27 mouse cellular contexts compared by ENCODE assay signal in the genomic region with DNA sequence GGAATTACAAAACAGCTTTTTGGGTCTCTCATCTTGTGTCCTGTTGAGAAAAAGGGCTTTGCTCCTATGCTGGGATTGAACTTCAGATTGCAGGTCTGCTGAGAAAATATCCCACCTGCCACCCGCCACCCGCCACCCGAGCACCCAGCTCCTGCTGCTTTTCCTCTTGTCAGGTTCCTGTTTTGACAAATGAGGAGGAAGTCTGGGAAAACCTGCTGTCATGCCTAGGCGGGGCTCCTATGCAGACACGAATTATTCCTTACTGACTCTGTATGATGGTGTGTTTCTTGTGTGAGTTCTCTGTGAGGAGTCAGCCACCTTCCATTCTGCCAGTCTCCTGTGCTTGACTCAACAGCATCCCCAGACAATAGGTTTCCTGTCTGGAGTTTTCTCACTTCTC. TPM values are rescaled to one million over a fixed set of nuclear protein-coding genes. Genes with fewer than 3 reads are reported as not detected.
A peak's percentile ranks its signal among the peaks of the same experiment; 100 is the strongest.
DNase-seq lines count a peak whose midpoint lies in the region; ATAC-seq and TF ChIP-seq lines count a peak whose summit lies in the region.
"Had no signal": no experiment of that assay in that cellular context is flagged by ENCODE, and none has a peak within 500 bp of the region (broad histone marks: within the 10 kb centered on the region; RNA-seq: fewer than 3 reads in every experiment).

No protein-coding gene starts in this region.

- DNase-seq in heart, adult 11 months: peak; percentile 92
- no peak for DNase-seq in heart, adult 8-10 months (ENCODE audit: low spot score)
- DNase-seq in heart, postnatal 0 days (ENCODE audit: low spot score): no peak
- DNase-seq in left cerebral cortex, adult 2 months (ENCODE audit: extremely low spot score in 1 of 2, low spot score in 2 of 2): no peak
- DNase-seq in left cerebral cortex, postnatal 10 days (ENCODE audit: extremely low spot score in 1 of 2, low spot score in 2 of 2): no peak
- DNase-seq in yolk sac, embryonic 10.5 days (ENCODE audit: low spot score): no peak
- DNase-seq: adrenal gland, postnatal 25 days; cerebellum, adult 9-10 months; gastrocnemius, postnatal 36 days; heart, postnatal 4 days; kidney, adult 18-20 months; kidney, postnatal 14 days; lung, postnatal 4 days; right cerebral cortex, adult 18-20 months; right cerebral cortex, postnatal 4 days; thymus, adult 18-20 months; thymus, postnatal 36 days had no signal

- no peak for ATAC-seq in heart, postnatal 0 days (ENCODE audit: insufficient read depth, low read depth)
- ATAC-seq in heart, embryonic 11.5 days (replicated peaks; ENCODE audit: insufficient number of reproducible peaks, low FRiP score, low TSS enrichment): no peak
- ATAC-seq: forebrain, embryonic 16.5 days; inflammation-experienced regulatory T-cells, adult 6 months; midbrain, embryonic 15.5 days had no signal

- no peak overlapping the region for H3K4me2 ChIP-seq in heart, postnatal 0 days (ENCODE audit: low read depth, low read length)
- no peak overlapping the region for H3K4me2 ChIP-seq in heart, embryonic 11.5 days
- H3K4me2 ChIP-seq: limb, embryonic 13.5 days; lung, embryonic 15.5 days; midbrain, embryonic 15.5 days; stomach, embryonic 15.5 days had no signal

- no peaks in the 10 kb centered on the region; the same call in 1 of the 2 replicates for H3K36me3 ChIP-seq in heart, postnatal 0 days (replicated peaks; ENCODE audit: control insufficient read depth, insufficient read depth, low read length)
- H3K36me3 ChIP-seq in heart, embryonic 11.5 days (ENCODE audit: control insufficient read depth, insufficient read depth, low read length): peaks cover 3% of the 10 kb centered on the region
- H3K36me3 ChIP-seq: lung, embryonic 15.5 days; midbrain, embryonic 15.5 days had no signal

- no peak for TF ChIP-seq EP300 in heart, postnatal 0 days (IDR thresholded peaks at IDR 0.05; ENCODE audit: low read depth)

- H3K27ac ChIP-seq in heart, postnatal 0 days (ENCODE audit: low read depth): peak overlapping the region; percentile 84
- no peak overlapping the region for H3K27ac ChIP-seq in heart, embryonic 11.5 days (ENCODE audit: low read depth, low read length)
- H3K27ac ChIP-seq in left cerebral cortex, adult 2 months: peak overlapping the region; percentile 77; the same call in 1 of the 2 replicates
- peak overlapping the region; percentile 100 for H3K27ac ChIP-seq in brown adipose tissue, adult 24 weeks (replicated peaks; ENCODE audit: low read depth, low read length)
- H3K27ac ChIP-seq: limb, embryonic 13.5 days; liver, embryonic 14.5 days had no signal

- intact Hi-C loops in left cerebral cortex, adult 2 months (cut with DNase I): no loop called here
- intact Hi-C loops in left cerebral cortex, postnatal 10 days (cut with DNase I): no loop called here

- H3K9ac ChIP-seq in heart, postnatal 0 days (replicated peaks; ENCODE audit: low read depth, low read length): no peak overlapping the region
- no peak overlapping the region for H3K9ac ChIP-seq in heart, embryonic 11.5 days (ENCODE audit: low read depth, low read length)
- H3K9ac ChIP-seq: limb, embryonic 13.5 days; liver, embryonic 14.5 days; midbrain, embryonic 15.5 days; stomach, embryonic 15.5 days had no signal

- H3K9me3 ChIP-seq in heart, postnatal 0 days (replicated peaks; ENCODE audit: control insufficient read depth, low read length): no peaks in the 10 kb centered on the region
- no peaks in the 10 kb centered on the region for H3K9me3 ChIP-seq in heart, embryonic 11.5 days (replicated peaks; ENCODE audit: control insufficient read depth, low read length)
- H3K9me3 ChIP-seq: limb, embryonic 13.5 days; lung, embryonic 15.5 days; midbrain, embryonic 15.5 days; stomach, embryonic 15.5 days had no signal

- H3K4me1 ChIP-seq in heart, postnatal 0 days (ENCODE audit: control insufficient read depth, insufficient read depth): peaks cover 15% of the 10 kb centered on the region
- H3K4me1 ChIP-seq in heart, embryonic 11.5 days (ENCODE audit: control insufficient read depth, insufficient read depth, low read length): 0 out of 2 replicates have a peak, but pooled peaks cover 5% of the 10 kb centered on the region
- peaks cover 11% of the 10 kb centered on the region; the same call in 1 of the 2 replicates for H3K4me1 ChIP-seq in brown adipose tissue, adult 24 weeks (ENCODE audit: control insufficient read depth, insufficient read depth, insufficient read length, low read length)
- H3K4me1 ChIP-seq: limb, embryonic 13.5 days; midbrain, embryonic 15.5 days had no signal

- H3K27me3 ChIP-seq in heart, postnatal 0 days (ENCODE audit: control insufficient read depth, insufficient read depth, low read length): no peaks in the 10 kb centered on the region
- no peaks in the 10 kb centered on the region for H3K27me3 ChIP-seq in heart, embryonic 11.5 days (ENCODE audit: control insufficient read depth, insufficient read depth, low read length)
- H3K27me3 ChIP-seq: limb, embryonic 13.5 days; lung, embryonic 15.5 days; midbrain, embryonic 15.5 days; stomach, embryonic 15.5 days had no signal

- TF ChIP-seq CTCF in heart, postnatal 0 days (IDR thresholded peaks at IDR 0.05; ENCODE audit: low read depth): no peak
- no peak for TF ChIP-seq CTCF in left cerebral cortex, adult 2 months (IDR thresholded peaks at IDR 0.05)

- no peak overlapping the region for H3K4me3 ChIP-seq in heart, postnatal 0 days (ENCODE audit: low read depth, low read length)
- H3K4me3 ChIP-seq in heart, embryonic 11.5 days (ENCODE audit: low read depth, low read length): no peak overlapping the region
- H3K4me3 ChIP-seq in left cerebral cortex, adult 2 months: no peak overlapping the region
- H3K4me3 ChIP-seq in brown adipose tissue, adult 24 weeks (ENCODE audit: insufficient read depth, low read depth, low read length): peak overlapping the region; percentile 54
- H3K4me3 ChIP-seq: limb, embryonic 13.5 days; lung, embryonic 15.5 days; midbrain, embryonic 15.5 days; myocyte; stomach, embryonic 15.5 days had no signal

- WGBS in heart, postnatal 0 days: 72% methylated on average over 5 of the region's 5 CpGs
- WGBS in heart, embryonic 11.5 days (ENCODE audit: insufficient replicate concordance): 82% methylated on average over 5 of the region's 5 CpGs

RNA-seq across cellular contexts. Expression of a gene that starts 19.2 kb away (rescaled TPM):
- total RNA-seq in heart, adult 8-10 months (2022): 10 to 100 TPM; 11.0 to 17.2 (median 12.3) TPM
- 12.3 and 14.2 TPM in 2 replicates for total RNA-seq in heart, postnatal 0 days (2014; rRNA removed; ENCODE audit: low replicate concordance)
- 3.7 and 4.6 TPM in 2 replicates for polyA plus RNA-seq in heart, postnatal 0 days (2015; fragmentation: Nextera tagmentation; extraction: Ambion mirVana)
- 8.1 and 9.4 TPM in 2 replicates for polyA plus RNA-seq in heart, embryonic 11.5 days (2014; fragmentation: Nextera tagmentation; extraction: Ambion mirVana)
- total RNA-seq in left cerebral cortex, adult 2 months (2021): 10 to 100 TPM; 12.0 to 12.8 TPM
- total RNA-seq in left cerebral cortex, postnatal 10 days (2021): 10 to 100 TPM; 22.3 to 30.9 TPM
- 12.4 and 16.3 TPM in 2 replicates for polyA plus RNA-seq in brown adipose tissue, adult 24 weeks (2012; ENCODE audit: insufficient read depth, insufficient read length, missing spikeins)

RNA-seq across cellular contexts. Expression of a gene that starts 20.7 kb away (rescaled TPM):
- 1 to 10 TPM; 2.0 to 3.2 (median 2.4) TPM for total RNA-seq in heart, adult 8-10 months (2022)
- 2.5 and 4.8 TPM in 2 replicates for total RNA-seq in heart, postnatal 0 days (2014; rRNA removed; ENCODE audit: low replicate concordance)
- polyA plus RNA-seq in heart, postnatal 0 days (2015; fragmentation: Nextera tagmentation; extraction: Ambion mirVana): 6.1 and 6.4 TPM in 2 replicates
- polyA plus RNA-seq in heart, embryonic 11.5 days (2014; fragmentation: Nextera tagmentation; extraction: Ambion mirVana): 20.9 and 27.1 TPM in 2 replicates
- under 1 TPM; 0.59 to 0.91 TPM for total RNA-seq in left cerebral cortex, adult 2 months (2021)
- total RNA-seq in left cerebral cortex, postnatal 10 days (2021): 1 to 10 TPM; 1.2 to 2.0 TPM
- polyA plus RNA-seq in brown adipose tissue, adult 24 weeks (2012; ENCODE audit: insufficient read depth, insufficient read length, missing spikeins): 3.1 and 4.2 TPM in 2 replicates

RNA-seq across cellular contexts. Expression of a gene that starts 20.9 kb away (rescaled TPM):
- total RNA-seq in heart, adult 8-10 months (2022): 10 to 100 TPM; 17.6 to 21.4 (median 20.4) TPM
- total RNA-seq in heart, postnatal 0 days (2014; rRNA removed; ENCODE audit: low replicate concordance): 23.0 and 42.1 TPM in 2 replicates
- polyA plus RNA-seq in heart, postnatal 0 days (2015; fragmentation: Nextera tagmentation; extraction: Ambion mirVana): 23.6 and 26.5 TPM in 2 replicates
- 30.2 and 32.6 TPM in 2 replicates for polyA plus RNA-seq in heart, embryonic 11.5 days (2014; fragmentation: Nextera tagmentation; extraction: Ambion mirVana)
- 10 to 100 TPM in 1 of 2 experiments, 1 to 10 TPM in 1; 7.9 to 10.4 TPM for total RNA-seq in left cerebral cortex, adult 2 months (2021)
- 10 to 100 TPM in 1 of 2 experiments, 1 to 10 TPM in 1; 9.3 to 10.3 TPM for total RNA-seq in left cerebral cortex, postnatal 10 days (2021)
- 62.8 and 65.2 TPM in 2 replicates for polyA plus RNA-seq in brown adipose tissue, adult 24 weeks (2012; ENCODE audit: insufficient read depth, insufficient read length, missing spikeins)

RNA-seq across cellular contexts. Expression of a gene that starts 50.5 kb away (rescaled TPM):
- total RNA-seq in heart, adult 8-10 months (2022): 10 to 100 TPM; 63.1 to 99.8 (median 73.6) TPM
- 31.8 and 36.3 TPM in 2 replicates for total RNA-seq in heart, postnatal 0 days (2014; rRNA removed; ENCODE audit: low replicate concordance)
- polyA plus RNA-seq in heart, postnatal 0 days (2015; fragmentation: Nextera tagmentation; extraction: Ambion mirVana): 9.8 TPM in 2 replicates
- polyA plus RNA-seq in heart, embryonic 11.5 days (2014; fragmentation: Nextera tagmentation; extraction: Ambion mirVana): 17.1 and 18.7 TPM in 2 replicates
- total RNA-seq in left cerebral cortex, adult 2 months (2021): 10 to 100 TPM; 75.4 to 80.4 TPM
- 10 to 100 TPM; 68.3 to 73.5 TPM for total RNA-seq in left cerebral cortex, postnatal 10 days (2021)
- 21.5 and 22.9 TPM in 2 replicates for polyA plus RNA-seq in brown adipose tissue, adult 24 weeks (2012; ENCODE audit: insufficient read depth, insufficient read length, missing spikeins)
